Mouse (Mus musculus) olfactory bulb, adult 2 months (tissue): ENCODE measurements around the gene Smoc1.

Experiments
- CTCF ChIP-seq: fragments of 200-500 bp; IDR thresholded peaks from 2 replicates; pipeline ENCODE4 v1.5.1; 2012; ENCODE audit warnings: low read depth, mild to moderate bottlenecking, low read length, moderate library complexity; ENCODE audit not compliant: insufficient read depth
- POLR2A ChIP-seq: fragments of 200-500 bp; IDR thresholded peaks from 2 replicates; pipeline ENCODE4 v1.6.1; 2012; ENCODE audit warnings: mild to moderate bottlenecking, low read depth, low read length, moderate library complexity; ENCODE audit not compliant: insufficient read depth

- TF ChIP-seq CTCF (no peak), POLR2A (no peak)
Observed at GRCm38 (mm10) chr12:81160831-81161230, 134.2 kb downstream of the Smoc1 start.
